Mouse (Mus musculus) stomach, adult 2 months (tissue): ENCODE results near the gene Aimp1. TPM values are rescaled to one million over a fixed set of nuclear protein-coding genes. Genes with fewer than 3 reads are reported as not detected.

Experiments used
- polyA plus RNA-seq: library from polyadenylated mRNA; depleted of rRNA; stranded (reverse); fragments of >200 nt; gene quantifications from 2 replicates; pipeline ENCODE4 v1.2.3, GENCODE M21; 2012; rRNA removed

Gene Aimp1
- polyA plus RNA-seq, result 1.0 and 1.7 TPM in 2 replicates

DNA sequence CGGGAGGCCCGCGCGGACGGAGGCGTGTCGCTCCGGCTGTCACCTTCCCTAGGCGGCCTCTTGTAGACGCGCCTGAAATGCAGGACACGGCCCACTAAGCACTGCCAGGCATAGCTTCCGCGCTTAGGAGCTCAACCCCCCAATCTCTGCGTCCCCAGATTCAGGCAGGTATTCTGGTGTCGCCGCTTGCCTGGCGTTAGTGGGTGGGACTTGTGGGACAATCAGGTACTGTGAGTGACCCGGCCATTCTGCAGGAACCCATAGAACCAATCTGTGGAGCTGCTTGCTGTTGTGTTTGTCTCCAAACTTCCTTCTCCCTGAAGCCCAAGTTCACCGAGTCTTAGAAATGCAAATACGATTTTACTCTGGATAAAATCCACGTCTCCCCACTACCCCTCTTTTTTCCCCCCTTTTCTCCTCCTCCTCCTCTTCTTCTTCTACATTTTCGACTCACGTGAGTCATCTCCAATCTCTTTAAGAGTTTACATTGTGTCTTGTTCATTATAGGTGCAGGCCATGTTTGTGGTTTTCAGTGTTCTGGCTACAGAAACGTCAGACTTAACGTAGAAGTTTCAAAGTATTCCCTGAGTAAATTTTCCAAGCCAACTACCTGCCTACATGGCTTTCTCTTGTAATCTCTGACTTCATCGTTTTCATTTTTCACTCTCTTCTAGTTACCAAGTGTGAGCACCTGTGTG is at the start of gene Aimp1:
Gene Aimp1, minus strand, starts transcription at position 140 of the 698 bp plus-strand sequence.

DNA sequence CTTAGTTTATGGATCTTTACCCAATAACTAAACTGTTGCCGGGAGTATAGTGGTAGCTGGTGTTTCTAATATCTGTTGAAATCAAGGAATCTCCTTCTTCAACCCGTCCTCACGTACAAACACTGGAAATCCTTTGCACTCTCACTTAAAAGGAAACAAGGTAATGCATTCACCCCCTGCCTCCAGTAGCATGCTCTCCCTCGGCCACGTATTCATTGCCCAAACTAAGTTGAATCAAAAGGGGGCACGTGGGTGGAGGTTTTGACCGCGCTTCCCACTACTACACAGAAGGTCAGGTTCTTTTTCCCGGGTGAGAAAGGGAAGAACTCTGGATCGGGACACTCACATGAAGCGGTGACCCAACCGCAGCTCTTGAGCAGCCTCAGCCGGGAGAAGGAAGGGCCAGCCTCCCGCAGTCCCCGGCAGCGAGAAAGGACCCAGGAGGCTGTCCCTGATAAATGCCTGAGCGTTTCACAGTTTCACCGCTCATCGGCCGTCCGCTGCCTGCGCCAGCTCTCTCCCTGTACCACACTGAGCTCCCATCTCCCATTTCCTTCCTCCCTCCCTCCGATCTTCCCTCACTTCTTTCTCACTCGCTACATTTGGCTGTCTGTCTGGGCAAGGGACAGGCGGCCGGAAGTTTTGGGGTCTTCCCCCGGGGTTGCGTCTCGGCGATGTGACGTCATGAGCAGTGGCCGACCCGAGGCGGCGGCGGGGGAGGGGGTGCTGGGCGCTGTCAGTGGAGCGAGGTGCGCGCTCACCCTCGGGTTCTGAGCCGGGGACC is 531 bp downstream of the Aimp1 start, which contains the start of gene Tbck:
Gene Tbck, plus strand, starts transcription at position 698 of the 784 bp plus-strand sequence.

DNA sequence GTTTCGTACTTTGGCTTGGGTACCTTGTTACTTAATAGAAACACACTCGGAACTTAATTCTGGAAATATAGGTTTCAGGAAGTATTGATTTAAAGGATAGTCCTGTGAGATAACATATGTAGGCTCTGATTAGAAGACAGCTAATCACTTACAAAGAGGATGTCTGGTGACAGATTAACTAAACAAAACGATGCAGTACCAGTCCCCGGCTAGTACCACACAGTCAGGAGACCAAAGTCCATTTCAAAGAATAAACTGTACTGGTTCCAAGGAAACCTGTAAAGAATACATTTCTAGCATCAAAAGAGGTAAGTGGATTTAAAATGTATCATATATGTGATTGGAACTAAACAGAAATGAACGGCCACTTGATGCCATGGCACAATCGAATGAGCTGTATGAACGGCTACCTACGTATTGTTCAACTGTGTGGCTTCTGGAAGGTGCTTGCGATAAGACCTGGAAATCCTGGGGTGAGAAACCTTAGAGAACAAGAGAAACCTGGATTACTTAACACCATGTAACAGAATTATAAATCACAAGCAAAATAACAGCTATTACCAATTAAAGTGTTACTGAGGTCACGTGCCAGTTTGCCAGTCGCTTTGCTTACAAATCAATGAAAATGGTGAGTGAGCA is 54.5 kb downstream of the Aimp1 start, which contains the start of gene Gimd1:
Gene Gimd1, plus strand, starts transcription at position 220 of the 639 bp plus-strand sequence.

Other genes with a start within 250 kb of the Aimp1 start
- gene Gimd1, start 54.5 kb downstream of the Aimp1 start, polyA plus RNA-seq, result not detected in 2 replicates
- 1.0 and 1.1 TPM in 2 replicates for gene Tbck, start 226 bp downstream of the Aimp1 start, polyA plus RNA-seq